7 mouse cellular contexts compared by ENCODE assay signal in the genomic region with DNA sequence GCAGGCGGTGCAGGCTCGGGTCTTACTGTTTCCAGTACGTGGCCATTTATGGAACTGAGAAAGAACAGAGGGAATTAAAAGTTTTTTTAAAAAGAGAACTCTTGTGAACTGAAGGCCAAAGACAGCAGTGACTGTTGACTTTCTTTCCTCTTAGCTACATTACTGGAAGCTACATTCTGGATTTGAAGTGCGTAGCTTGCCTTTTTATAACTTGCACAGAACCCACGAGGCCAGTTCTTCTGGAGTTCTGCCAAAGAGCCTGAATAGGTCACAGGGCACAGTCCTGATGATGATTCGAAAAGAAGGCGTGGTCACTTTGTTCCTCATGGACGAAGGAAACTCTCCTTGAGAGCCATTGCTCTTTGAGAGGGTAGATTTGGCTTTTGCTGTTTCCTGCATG. TPM values are rescaled to one million over a fixed set of nuclear protein-coding genes. Genes with fewer than 3 reads are reported as not detected.
DNase-seq lines count a peak whose midpoint lies in the region; ATAC-seq and TF ChIP-seq lines count a peak whose summit lies in the region.

No protein-coding gene starts in this region.

- no peak for TF ChIP-seq EP300 in MEL (IDR thresholded peaks at IDR 0.05; ENCODE audit: low read depth in 1 of 2, low read length in 2 of 2)

- TF ChIP-seq CTCF in MEL (IDR thresholded peaks at IDR 0.05 in 2 of 3, conservative IDR thresholded peaks at IDR 0.05 in 1 of 3; ENCODE audit: control insufficient read depth in 1 of 3, insufficient read depth in 1 of 3, low read depth in 2 of 3, low read length in 3 of 3, poor library complexity in 1 of 3, severe bottlenecking in 1 of 3) = no peak

- H3K36me3 ChIP-seq in MEL (ENCODE audit: control insufficient read depth in 1 of 2, insufficient read depth in 2 of 2, low read length in 2 of 2) = peaks cover 0 to 19% of the 10 kb centered on the region in 2 experiments; a peak in 2 of 4 replicates
- H3K36me3 ChIP-seq in liver, embryonic 15.5 days (replicated peaks) = no peaks in the 10 kb centered on the region
- no peaks in the 10 kb centered on the region for H3K36me3 ChIP-seq in midbrain, embryonic 13.5 days

- no peak overlapping the region for H3K27ac ChIP-seq in MEL (ENCODE audit: control insufficient read depth, low read depth, low read length)
- H3K27ac ChIP-seq in liver, embryonic 15.5 days (replicated peaks) = no peak overlapping the region
- H3K27ac ChIP-seq in midbrain, embryonic 13.5 days = no peak overlapping the region

- TF ChIP-seq POLR2A in MEL (IDR thresholded peaks at IDR 0.05; ENCODE audit: control insufficient read depth in 1 of 2, insufficient read depth in 1 of 2, low read depth in 1 of 2, low read length in 2 of 2, poor library complexity in 1 of 2) = no peak

- intact Hi-C loops in heart, postnatal 14 days (cut with DNase I) = loop anchor here (5.0 kb wide), 1 partner anchor 36 kb away; a partner anchor contains a TSS

- H3K9ac ChIP-seq in MEL (ENCODE audit: control insufficient read depth, low read depth, low read length, poor library complexity, severe bottlenecking) = no peak overlapping the region
- H3K9ac ChIP-seq in liver, embryonic 15.5 days = no peak overlapping the region
- no peak overlapping the region for H3K9ac ChIP-seq in midbrain, embryonic 13.5 days (replicated peaks)

- peak; percentile 12 for DNase-seq in MEL (ENCODE audit: low read depth, low spot score)
- peak; percentile 72 for DNase-seq in adrenal gland, adult 8-10 months
- peak; percentile 29 to 60 for DNase-seq in heart, postnatal 14 days
- DNase-seq in cerebellum, postnatal 36 days = no peak
- DNase-seq in urinary bladder, adult 18-20 months (ENCODE audit: low spot score in 2 of 2) = no peak

- 30% methylated on average over 8 of the region's 8 CpGs for WGBS in liver, embryonic 15.5 days (ENCODE audit: insufficient replicate concordance)
- WGBS in midbrain, embryonic 13.5 days = 71% methylated on average over 8 of the region's 8 CpGs

- peak overlapping the region in 1 of 2 experiments; percentile 30; a peak in 1 of 4 replicates for H3K4me3 ChIP-seq in MEL (ENCODE audit: control insufficient read depth in 1 of 2, insufficient read depth in 1 of 2, low read depth in 2 of 2, low read length in 2 of 2)
- H3K4me3 ChIP-seq in liver, embryonic 15.5 days (replicated peaks) = no peak overlapping the region
- H3K4me3 ChIP-seq in midbrain, embryonic 13.5 days (replicated peaks) = no peak overlapping the region

- no peak for ATAC-seq in liver, embryonic 15.5 days (ENCODE audit: insufficient read depth)
- ATAC-seq in midbrain, embryonic 13.5 days = no peak

- no peaks in the 10 kb centered on the region; a peak in 1 of 4 replicates for H3K27me3 ChIP-seq in MEL (ENCODE audit: control insufficient read depth in 1 of 2, insufficient read depth in 2 of 2, low read length in 2 of 2)
- no peaks in the 10 kb centered on the region for H3K27me3 ChIP-seq in liver, embryonic 15.5 days
- H3K27me3 ChIP-seq in midbrain, embryonic 13.5 days = no peaks in the 10 kb centered on the region

- H3K79me2 ChIP-seq in MEL (ENCODE audit: control insufficient read depth, insufficient read depth, low read length, poor library complexity) = no peaks in the 10 kb centered on the region

- H3K4me2 ChIP-seq in liver, embryonic 15.5 days = 0 out of 2 replicates have a peak overlapping the region, but pooled peaks have one; percentile 0
- H3K4me2 ChIP-seq in midbrain, embryonic 13.5 days (replicated peaks) = no peak overlapping the region

- H3K9me3 ChIP-seq in MEL (replicated peaks; ENCODE audit: insufficient read depth, low read length) = no peaks in the 10 kb centered on the region
- H3K9me3 ChIP-seq in liver, embryonic 15.5 days (replicated peaks) = no peaks in the 10 kb centered on the region
- no peaks in the 10 kb centered on the region for H3K9me3 ChIP-seq in midbrain, embryonic 13.5 days

- TF ChIP-seq RAD21 in MEL (IDR thresholded peaks at IDR 0.05; ENCODE audit: low read depth, low read length) = no peak

- H3K4me1 ChIP-seq in MEL (ENCODE audit: control insufficient read depth in 1 of 2, insufficient read depth in 2 of 2, low read length in 2 of 2) = peaks cover 3 to 30% of the 10 kb centered on the region in 2 experiments
- H3K4me1 ChIP-seq in liver, embryonic 15.5 days (replicated peaks) = peaks cover 20% of the 10 kb centered on the region
- peaks cover 31% of the 10 kb centered on the region for H3K4me1 ChIP-seq in midbrain, embryonic 13.5 days (replicated peaks)

TF ChIP-seq in MEL, 35 proteins besides CTCF, POLR2A, EP300 and RAD21:
- TF ChIP-seq JUND (IDR thresholded peaks at IDR 0.05; ENCODE audit: low read depth, low read length) = no peak
- TF ChIP-seq NELFE (IDR thresholded peaks at IDR 0.05; ENCODE audit: low read depth, low read length) = no peak
- TF ChIP-seq USF2 (IDR thresholded peaks at IDR 0.05; ENCODE audit: borderline replicate concordance in 1 of 2, insufficient read depth in 1 of 2, low read depth in 1 of 2, low read length in 2 of 2) = no peak
- no peak for TF ChIP-seq ETS1 (IDR thresholded peaks at IDR 0.05; ENCODE audit: low read depth, low read length)
- no peak for TF ChIP-seq TCF12 (IDR thresholded peaks at IDR 0.05; ENCODE audit: low read depth, low read length)
- TF ChIP-seq MXI1 (IDR thresholded peaks at IDR 0.05; ENCODE audit: low read depth, low read length) = no peak
- no peak for TF ChIP-seq POLR2AphosphoS5 (IDR thresholded peaks at IDR 0.05; ENCODE audit: borderline replicate concordance, low read depth, low read length)
- no peak for TF ChIP-seq CHD1 (IDR thresholded peaks at IDR 0.05; ENCODE audit: low read depth, low read length)
- TF ChIP-seq MYB (IDR thresholded peaks at IDR 0.05; ENCODE audit: low read depth, low read length) = no peak
- TF ChIP-seq USF1 (IDR thresholded peaks at IDR 0.05; ENCODE audit: low read depth, low read length) = no peak
- no peak for TF ChIP-seq TBP (IDR thresholded peaks at IDR 0.05; ENCODE audit: low read depth, low read length)
- TF ChIP-seq E2F4 (IDR thresholded peaks at IDR 0.05; ENCODE audit: borderline replicate concordance, low read depth, low read length) = no peak
- TF ChIP-seq CHD2 (IDR thresholded peaks at IDR 0.05; ENCODE audit: low read length) = no peak
- TF ChIP-seq MEF2A (IDR thresholded peaks at IDR 0.05; ENCODE audit: extremely low read depth, insufficient replicate concordance, low read depth, low read length, poor library complexity, severe bottlenecking) = no peak
- TF ChIP-seq GABPA (IDR thresholded peaks at IDR 0.05; ENCODE audit: low read depth, low read length) = no peak
- no peak for TF ChIP-seq SIN3A (IDR thresholded peaks at IDR 0.05; ENCODE audit: low read length)

RNA-seq across cellular contexts. Expression of a gene that starts 35.6 kb away (rescaled TPM):
- total RNA-seq in MEL (2012; rRNA removed) = 0.10 and 0.15 TPM in 2 replicates
- under 1 TPM in 1 of 2 experiments, not detected in 1; 0.06 TPM for polyA plus RNA-seq in MEL (2012; ENCODE audit: insufficient read depth in 1 of 2, insufficient read length in 2 of 2, low read depth in 1 of 2, low replicate concordance in 2 of 2, missing spikeins in 1 of 2)
- total RNA-seq in adrenal gland, adult 8-10 months (2022) = 10 to 100 TPM; 44.7 to 90.5 (median 59.6) TPM
- 10 to 100 TPM; 44.8 to 47.9 TPM for total RNA-seq in heart, postnatal 14 days (2021)
- 5.1 and 5.8 TPM in 2 replicates for polyA plus RNA-seq in liver, embryonic 15.5 days (2015; fragmentation: Nextera tagmentation; extraction: Ambion mirVana)
- polyA plus RNA-seq in midbrain, embryonic 13.5 days (2015; fragmentation: Nextera tagmentation; extraction: Ambion mirVana) = 74.5 and 84.4 TPM in 2 replicates

Comparison
In these comparisons a context has a peak if more than half of its experiments do, and no peak if none do; other contexts are left out.
1. DNase-seq: peak in MEL (single experiment), adrenal gland, adult 8-10 months (single experiment) and heart, postnatal 14 days (2 of 2); none in cerebellum, postnatal 36 days (0 of 2) and urinary bladder, adult 18-20 months (0 of 2).
2. RNA of a gene that starts 35.6 kb away (total RNA-seq): 44.7 to 90.5 TPM in adrenal gland, adult 8-10 months and 44.8 to 47.9 TPM in heart, postnatal 14 days; 0.10 to 0.15 TPM in MEL; every median in the first group is over 10 times any median in the second.